Mouse (Mus musculus): ENCODE measurements around the gene Tbxas1. TPM values are rescaled to one million over a fixed set of nuclear protein-coding genes. Genes with fewer than 3 reads are reported as not detected.

Tbxas1 gene
- total and polyA plus RNA-seq, 3 experiments, result not detected

- Histone ChIP-seq H3K4me1 (ENCODE audit: control insufficient read depth in 1 of 2, insufficient read depth in 2 of 2) (peaks cover 3 to 23% of the 10 kb centered on the region in 2 experiments; a peak in 2 of 4 replicates), H3K36me3 (replicated peaks in 1 of 2; ENCODE audit: control insufficient read depth in 1 of 2, insufficient read depth in 1 of 2, low read length in 1 of 2) (no peaks in the 10 kb centered on the region), H3K9ac (ENCODE audit: insufficient read depth, low read depth) (no peak overlapping the region), H3K27ac (ENCODE audit: insufficient read depth, low read depth) (no peak overlapping the region), H3K79me2 (replicated peaks; ENCODE audit: control insufficient read depth, extremely low read depth, insufficient read depth, poor library complexity, severe bottlenecking) (no peaks in the 10 kb centered on the region), H3K27me3 (replicated peaks) (no peaks in the 10 kb centered on the region), H3K4me2 (ENCODE audit: insufficient read depth, low read depth, poor library complexity, severe bottlenecking) (no peak overlapping the region), H3K4me3 (replicated peaks in 1 of 3; ENCODE audit: low read depth in 2 of 3, low read length in 2 of 3, poor library complexity in 1 of 3) (no peak overlapping the region), H3K9me3 (replicated peaks; ENCODE audit: low read length) (peaks cover under 1% of the 10 kb centered on the region)
- dilution Hi-C loops (cut with MboI; ENCODE audit: extremely low pct_ligation_motif_present, extremely low pct_unique_long_range_greater_than_20kb, low sequenced_read_pairs), result no loop called here
- DNase-seq (ENCODE audit: extremely low read depth), result no peak
- in situ Hi-C loops (cut with MboI; ENCODE audit: low pct_ligation_motif_present, low pct_unique_long_range_greater_than_20kb, low sequenced_read_pairs), result loop anchor here (10.0 kb wide), 1 partner anchor 138 kb away; no protein-coding TSS in a partner anchor
- TF ChIP-seq IRF4 (IDR thresholded peaks at IDR 0.05; ENCODE audit: low read depth, low read length) (no peak), SIN3A (IDR thresholded peaks at IDR 0.05; ENCODE audit: low read length) (no peak), RCOR1 (conservative IDR thresholded peaks at IDR 0.05; ENCODE audit: low read depth, low read length) (no peak), JUND (conservative IDR thresholded peaks at IDR 0.05; ENCODE audit: low read depth, low read length) (no peak), EP300 (IDR thresholded peaks at IDR 0.05; ENCODE audit: low read length) (no peak), CHD2 (IDR thresholded peaks at IDR 0.05; ENCODE audit: low read length) (no peak), MAFK (IDR thresholded peaks at IDR 0.05; ENCODE audit: insufficient replicate concordance, low read length) (no peak), USF1 (IDR thresholded peaks at IDR 0.05; ENCODE audit: low read depth, low read length) (no peak), ZNF384 (IDR thresholded peaks at IDR 0.05; ENCODE audit: low read depth, low read length) (no peak), E2F4 (IDR thresholded peaks at IDR 0.05; ENCODE audit: insufficient replicate concordance, low read depth, low read length) (no peak), NRF1 (IDR thresholded peaks at IDR 0.05; ENCODE audit: low read depth, low read length) (no peak)
Observed at GRCm38 (mm10) chr6:38926135-38926962, 51.1 kb downstream of the Tbxas1 start.

GRCm38 (mm10) chr6:38926963-38927361, 51.8 kb downstream of the Tbxas1 start:
- TF ChIP-seq ZC3H11A (IDR thresholded peaks at IDR 0.05; ENCODE audit: low read depth, low read length), result no peak
- TF ChIP-seq SIN3A (IDR thresholded peaks at IDR 0.05; ENCODE audit: low read length), result no peak
- no peak for TF ChIP-seq MAFK (IDR thresholded peaks at IDR 0.05; ENCODE audit: insufficient replicate concordance, low read length)
- no peak for TF ChIP-seq HCFC1 (IDR thresholded peaks at IDR 0.05; ENCODE audit: low read depth, low read length)
- in situ Hi-C loops (cut with MboI; ENCODE audit: low pct_ligation_motif_present, low pct_unique_long_range_greater_than_20kb, low sequenced_read_pairs), result loop anchor here (10.0 kb wide), 1 partner anchor 138 kb away; no protein-coding TSS in a partner anchor

More at GRCm38 (mm10) chr6:38926963-38927361, 51.8 kb downstream of the Tbxas1 start:
- no peak overlapping the region for H3K27ac ChIP-seq (ENCODE audit: insufficient read depth, low read depth)
- no peak overlapping the region for H3K4me3 ChIP-seq (replicated peaks in 1 of 3; ENCODE audit: low read depth in 2 of 3, low read length in 2 of 3, poor library complexity in 1 of 3)
- H3K9me3 ChIP-seq (replicated peaks; ENCODE audit: low read length), result peaks cover 5% of the 10 kb centered on the region
- H3K4me2 ChIP-seq (ENCODE audit: insufficient read depth, low read depth, poor library complexity, severe bottlenecking), result no peak overlapping the region
- H3K79me2 ChIP-seq (replicated peaks; ENCODE audit: control insufficient read depth, extremely low read depth, insufficient read depth, poor library complexity, severe bottlenecking), result no peaks in the 10 kb centered on the region
- no peak overlapping the region for H3K9ac ChIP-seq (ENCODE audit: insufficient read depth, low read depth)
- dilution Hi-C loops (cut with MboI; ENCODE audit: extremely low pct_ligation_motif_present, extremely low pct_unique_long_range_greater_than_20kb, low sequenced_read_pairs), result no loop called here
- peaks cover 3 to 23% of the 10 kb centered on the region in 2 experiments; a peak in 2 of 4 replicates for H3K4me1 ChIP-seq (ENCODE audit: control insufficient read depth in 1 of 2, insufficient read depth in 2 of 2)
- DNase-seq (ENCODE audit: extremely low read depth), result no peak
- H3K27me3 ChIP-seq (replicated peaks), result no peaks in the 10 kb centered on the region
- no peaks in the 10 kb centered on the region for H3K36me3 ChIP-seq (replicated peaks in 1 of 2; ENCODE audit: control insufficient read depth in 1 of 2, insufficient read depth in 1 of 2, low read length in 1 of 2)

All from CH12.LX (cell line).